Mouse (Mus musculus) forebrain, postnatal 0 days (tissue): ENCODE results near the gene Hyal2. TPM values are rescaled to one million over a fixed set of nuclear protein-coding genes. Genes with fewer than 3 reads are reported as not detected.

Source experiments
- ATAC-seq: fragments of 200-750 bp; cut with Nextera tagmentation; 2 replicates; pipeline ENCODE4 v1.8.0; 2017; ENCODE audit warnings: mild to moderate bottlenecking, moderate library complexity
- DNase-seq: peaks from one replicate; pipeline ENCODE4 v3.0.0-alpha.2; 2015
- H3K27ac ChIP-seq: fragments of 300-500 bp; sonication (generic); 2 replicates; pipeline ENCODE4 v1.5.1; 2014; ENCODE audit warnings: low read depth, mild to moderate bottlenecking, antibody characterized with exemption, low read length, moderate library complexity, mixed read lengths
- H3K27me3 ChIP-seq: fragments of 300-500 bp; sonication (generic); 2 replicates; pipeline ENCODE4 v1.6.1; 2014; ENCODE audit warnings: mild to moderate bottlenecking, low read length, mixed read lengths; ENCODE audit not compliant: insufficient read depth
- H3K36me3 ChIP-seq: fragments of 300-500 bp; sonication (generic); 2 replicates; pipeline ENCODE4 v1.6.1; 2014; ENCODE audit warnings: mild to moderate bottlenecking, moderate library complexity; ENCODE audit not compliant: insufficient read depth
- H3K4me1 ChIP-seq: fragments of 300-500 bp; sonication (generic); 2 replicates; pipeline ENCODE4 v1.6.1; 2014; ENCODE audit warnings: antibody characterized with exemption; ENCODE audit not compliant: insufficient read depth
- H3K4me2 ChIP-seq: fragments of 300-500 bp; sonication (generic); 2 replicates; pipeline ENCODE4 v1.6.1; 2014; ENCODE audit warnings: low read depth, mild to moderate bottlenecking, moderate library complexity
- H3K4me3 ChIP-seq: fragments of 300-500 bp; sonication (generic); 2 replicates; pipeline ENCODE4 v1.5.1; 2014; ENCODE audit warnings: low read depth, low read length, mixed read lengths
- H3K9ac ChIP-seq: fragments of 300-500 bp; sonication (generic); 2 replicates; pipeline ENCODE4 v1.6.1; 2014; ENCODE audit warnings: mild to moderate bottlenecking
- H3K9me3 ChIP-seq: fragments of 300-500 bp; sonication (generic); 2 replicates; pipeline ENCODE4 v1.6.1; 2016; ENCODE audit warnings: low read length
- CTCF ChIP-seq: sonication (generic); IDR thresholded peaks from 2 replicates; pipeline ENCODE4 v1.5.1; 2016; ENCODE audit warnings: antibody characterized with exemption, control low read depth, low read depth
- whole genome bisulfite sequencing: fragments of 180-500 bp; shearing (Covaris S2); extraction: QIAGEN DNeasy Blood & Tissue Kit; methylation state at CpG from one replicate; pipeline ENCODE4 v1.1.7; 2014; 5-methylcytosine and 5-hydroxymethylcytosine counted together
- polyA plus RNA-seq: library from polyadenylated mRNA; unstranded; fragments of >200 nt; fragmentation: Nextera tagmentation; extraction: Ambion mirVana; gene quantifications from 2 replicates; pipeline ENCODE4 v1.2.1, GENCODE M21; 2015
- total RNA-seq: library from RNA; depleted of rRNA; stranded (reverse); fragments of >200 nt; gene quantifications from 2 replicates; pipeline ENCODE4 v1.2.3, GENCODE M21; 2014

Gene Hyal2
- total and polyA plus RNA-seq, 2 experiments from 2014 or later, result 43.1 to 51.5 TPM

DNA sequence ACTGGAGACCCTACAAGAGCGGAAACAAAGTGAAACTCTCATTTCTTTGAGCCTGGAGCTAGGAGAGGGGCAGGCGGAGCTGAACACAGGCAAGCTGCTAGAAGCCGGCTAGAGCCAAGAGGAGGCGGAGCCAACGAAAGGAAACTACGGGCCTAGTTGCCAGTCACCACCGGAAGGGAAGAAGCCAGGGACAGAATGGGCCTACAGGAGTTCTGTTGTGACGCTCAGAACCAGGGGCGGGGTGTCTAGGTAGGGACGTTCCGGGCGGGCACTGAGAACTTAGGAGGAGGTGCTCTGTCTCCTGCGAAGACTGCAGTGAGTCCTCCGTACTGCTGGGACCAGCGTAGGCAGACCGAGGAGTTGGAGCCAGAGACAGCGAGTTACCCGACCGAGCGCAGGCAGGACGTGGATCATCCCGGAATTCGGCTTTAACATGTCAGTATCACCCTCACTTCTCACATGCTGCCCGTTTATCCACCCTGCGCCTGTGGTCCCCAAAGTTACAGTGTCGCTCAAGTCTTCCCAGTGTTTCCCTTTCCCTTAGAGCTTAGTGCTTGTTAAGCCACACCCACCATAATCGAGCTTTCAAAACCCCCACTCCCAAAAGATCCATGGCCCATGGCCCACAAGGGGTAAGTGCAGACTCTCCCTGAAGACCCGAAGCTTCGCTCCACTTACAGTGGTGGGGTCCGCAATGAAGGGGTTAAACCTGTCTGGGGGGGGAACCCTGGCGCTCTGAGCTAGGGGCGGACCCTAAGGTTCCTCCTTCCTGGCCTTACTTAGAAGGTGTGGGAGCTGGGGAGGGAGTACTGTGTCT is 13.0 kb downstream of the Hyal2 start, which contains the start of gene Hyal3:
Gene Hyal3, plus strand, starts transcription at position 318 of the 817 bp plus-strand sequence.
- ATAC-seq, result peak; percentile 91
- peak; percentile 92 for DNase-seq
- Histone ChIP-seq H3K27me3 (no peaks in the 10 kb centered on the region), H3K4me2 (peak within 1 kb of the TSS; percentile 83), H3K36me3 (peaks cover 5% of the 10 kb centered on the region; the same call in 1 of the 2 replicates), H3K9ac (peak within 1 kb of the TSS; percentile 68), H3K4me3 (peak within 1 kb of the TSS; percentile 57), H3K4me1 (peaks cover 6% of the 10 kb centered on the region; the same call in 1 of the 2 replicates), H3K9me3 (no peaks in the 10 kb centered on the region), H3K27ac (peak within 1 kb of the TSS; percentile 81)
- no peak for TF ChIP-seq CTCF
- under 1% methylated on average over 32 of the region's 32 CpGs for WGBS

DNA sequence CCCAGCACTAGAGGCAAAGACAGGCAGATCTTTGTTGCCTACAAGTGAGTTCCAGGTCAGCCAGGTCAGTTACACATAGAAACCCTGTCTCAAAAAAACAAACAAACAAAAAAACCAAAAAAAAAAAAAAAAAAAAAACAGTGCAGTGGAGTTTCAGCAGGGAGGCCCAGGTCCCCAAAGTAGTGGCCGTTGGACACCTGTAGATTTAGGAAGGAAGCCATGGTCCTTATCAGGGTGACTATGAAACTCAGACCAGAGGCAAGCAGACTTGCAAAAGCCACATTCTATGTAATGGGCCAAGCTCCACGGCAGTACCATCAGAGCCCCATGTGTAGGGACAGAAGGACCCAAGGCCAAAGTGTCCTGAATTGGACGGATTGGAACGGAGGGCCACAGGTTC is 13.8 kb downstream of the Hyal2 start:
- no peak for TF ChIP-seq CTCF
- WGBS, result 86% methylated on average over 4 of the region's 4 CpGs

DNA sequence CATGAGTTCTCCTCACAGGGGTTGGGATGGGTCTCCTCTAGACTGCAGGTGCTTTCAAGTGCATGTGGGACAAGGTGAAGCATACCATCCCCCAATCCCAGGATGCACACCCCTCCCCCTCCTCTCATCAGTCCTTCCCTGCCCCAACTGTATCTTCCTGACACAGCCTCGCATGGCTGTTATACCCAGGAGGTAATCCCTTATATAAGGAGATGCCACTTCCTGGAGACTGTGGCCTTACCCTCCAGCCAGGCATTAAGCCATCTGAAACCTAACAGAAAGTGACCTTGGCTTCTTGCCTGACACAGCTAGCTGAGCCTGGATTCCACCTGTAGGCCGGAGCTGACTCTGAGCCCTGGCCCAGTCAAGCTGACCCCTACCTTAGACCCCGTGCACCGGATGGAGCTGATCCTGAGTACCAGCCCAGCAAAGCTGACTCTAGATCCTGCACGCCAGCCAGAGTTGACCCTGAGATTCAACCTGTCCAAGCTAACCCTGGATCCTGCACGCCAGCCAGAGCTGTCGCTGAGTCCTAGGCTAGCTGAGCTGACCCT is 14.8 kb downstream of the Hyal2 start:
- TF ChIP-seq CTCF, result no peak
- no peak overlapping the region for H3K27ac ChIP-seq
- H3K9me3 ChIP-seq, result no peaks in the 10 kb centered on the region
- H3K9ac ChIP-seq, result no peak overlapping the region
- H3K36me3 ChIP-seq, result peaks cover 5% of the 10 kb centered on the region; the same call in 1 of the 2 replicates
- no peak for ATAC-seq
- H3K4me3 ChIP-seq, result no peak overlapping the region
- peaks cover 6% of the 10 kb centered on the region; the same call in 1 of the 2 replicates for H3K4me1 ChIP-seq
- no peaks in the 10 kb centered on the region for H3K27me3 ChIP-seq
- no peak overlapping the region for H3K4me2 ChIP-seq
- 89% methylated on average over 7 of the region's 7 CpGs for WGBS
- no peak for DNase-seq

More for the DNA sequence above, 13.8 kb downstream of the Hyal2 start:
- DNase-seq, result no peak
- Histone ChIP-seq H3K4me2 (peak overlapping the region; percentile 83), H3K9ac (peak overlapping the region; percentile 68; the same call in 1 of the 2 replicates), H3K4me1 (peaks cover 6% of the 10 kb centered on the region; the same call in 1 of the 2 replicates), H3K9me3 (no peaks in the 10 kb centered on the region), H3K4me3 (peak overlapping the region; percentile 57), H3K27ac (0 out of 2 replicates have a peak overlapping the region, but pooled peaks have one; percentile 81), H3K27me3 (no peaks in the 10 kb centered on the region), H3K36me3 (peaks cover 5% of the 10 kb centered on the region; the same call in 1 of the 2 replicates)
- ATAC-seq, result no peak

DNA sequence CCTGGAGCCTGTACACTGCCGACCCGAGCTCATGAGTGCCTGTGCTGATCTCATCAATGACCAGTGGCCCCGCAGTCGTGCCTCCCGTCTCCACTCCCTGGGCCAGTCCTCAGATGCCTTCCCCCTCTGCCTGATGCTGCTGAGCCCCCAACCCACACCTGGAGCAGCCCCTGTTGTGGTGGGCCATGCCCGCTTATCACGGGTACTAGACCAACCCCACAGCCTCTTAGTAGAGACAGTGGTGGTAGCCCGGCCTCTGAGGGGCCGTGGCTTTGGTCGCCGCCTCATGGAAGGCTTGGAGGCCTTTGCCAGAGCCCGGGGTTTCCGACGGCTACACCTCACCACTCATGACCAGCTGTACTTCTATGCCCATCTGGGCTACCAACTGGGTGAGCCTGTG is 15.4 kb downstream of the Hyal2 start:
- Histone ChIP-seq H3K27me3 (no peaks in the 10 kb centered on the region), H3K4me2 (no peak overlapping the region), H3K4me3 (no peak overlapping the region), H3K27ac (no peak overlapping the region), H3K36me3 (peaks cover 5% of the 10 kb centered on the region; the same call in 1 of the 2 replicates), H3K9me3 (no peaks in the 10 kb centered on the region), H3K9ac (no peak overlapping the region), H3K4me1 (peaks cover 8% of the 10 kb centered on the region)
- 91% methylated on average over 14 of the region's 14 CpGs for WGBS
- ATAC-seq, result no peak
- DNase-seq, result no peak
- TF ChIP-seq CTCF, result no peak

DNA sequence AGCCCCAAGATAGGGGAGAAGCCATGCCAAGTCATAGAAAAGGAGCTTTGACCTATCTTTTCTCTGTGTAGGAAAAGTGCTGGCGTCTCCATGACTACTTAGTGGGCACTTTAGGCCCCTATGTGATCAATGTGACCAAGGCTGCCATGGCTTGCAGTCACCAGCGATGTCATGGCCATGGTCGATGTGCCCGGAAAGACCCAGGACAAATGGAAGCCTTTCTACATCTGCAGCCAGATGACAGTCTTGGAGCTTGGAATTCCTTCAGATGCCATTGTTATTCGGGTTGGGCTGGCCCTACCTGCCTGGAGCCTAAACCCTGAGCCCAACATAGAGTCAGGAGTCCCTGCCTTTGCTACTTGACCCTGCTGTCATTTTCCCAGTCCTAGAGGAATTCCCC is 18.8 kb downstream of the Hyal2 start:
- no peak for TF ChIP-seq CTCF
- Histone ChIP-seq H3K27me3 (no peaks in the 10 kb centered on the region), H3K4me1 (peaks cover 6% of the 10 kb centered on the region; the same call in 1 of the 2 replicates), H3K4me2 (no peak overlapping the region), H3K4me3 (no peak overlapping the region), H3K36me3 (peaks cover 23% of the 10 kb centered on the region), H3K27ac (no peak overlapping the region), H3K9me3 (no peaks in the 10 kb centered on the region), H3K9ac (no peak overlapping the region)
- ATAC-seq (no peak), DNase-seq (no peak)
- 93% methylated on average over 5 of the region's 5 CpGs for WGBS

DNA sequence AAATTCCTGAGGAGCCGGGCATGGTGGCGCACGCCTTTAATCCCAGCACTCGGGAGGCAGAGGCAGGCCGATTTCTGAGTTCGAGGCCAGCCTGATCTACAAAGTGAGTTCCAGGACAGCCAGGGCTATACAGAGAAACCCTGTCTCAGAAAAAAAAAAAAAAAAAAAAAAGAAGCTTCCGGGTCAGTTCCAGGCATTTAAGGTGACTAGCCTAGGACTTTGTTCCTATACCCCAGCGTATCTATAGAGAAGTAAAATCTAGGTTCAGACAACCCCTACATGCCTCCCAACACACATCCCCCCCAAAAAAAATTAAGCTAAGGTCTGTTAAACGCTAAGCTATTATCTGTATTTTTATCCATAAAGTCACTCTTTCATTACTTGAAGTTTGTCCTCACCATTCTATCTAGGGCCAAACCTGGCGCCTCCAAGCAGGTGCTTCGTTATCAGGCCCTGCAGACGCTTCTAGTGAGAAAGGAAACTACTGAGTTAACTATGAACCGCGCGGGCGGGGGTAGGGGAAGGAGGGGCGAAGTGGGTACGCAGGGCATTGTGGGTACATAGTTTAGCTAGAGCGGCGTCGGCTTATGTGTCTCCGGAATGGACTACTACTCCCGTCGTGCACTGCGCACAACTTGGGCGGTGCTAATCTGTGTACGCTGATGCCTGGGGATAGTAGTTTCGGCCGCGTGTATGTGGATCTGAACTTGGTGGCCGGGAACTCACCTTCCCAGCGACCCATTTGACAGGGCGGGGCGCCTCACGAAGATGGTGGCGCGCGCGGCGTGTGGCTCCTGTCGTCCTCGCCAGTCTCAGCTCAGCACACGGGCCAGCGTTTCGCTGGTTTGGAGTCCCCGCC is 19.5 kb downstream of the Hyal2 start, which contains the start of gene Ifrd2:
Gene Ifrd2, plus strand, starts transcription at position 669 of the 859 bp plus-strand sequence.
- no peak within 1 kb of the TSS for H3K27ac ChIP-seq
- peak within 1 kb of the TSS; percentile 70 for H3K4me3 ChIP-seq
- H3K9ac ChIP-seq, result peak within 1 kb of the TSS; percentile 52
- H3K4me2 ChIP-seq, result peak within 1 kb of the TSS; percentile 74
- no peaks in the 10 kb centered on the region for H3K9me3 ChIP-seq
- no peak for TF ChIP-seq CTCF
- WGBS, result 14% methylated on average over 46 of the region's 46 CpGs
- ATAC-seq, result peak; percentile 99
- H3K36me3 ChIP-seq, result peaks cover 29% of the 10 kb centered on the region
- DNase-seq, result peak; percentile 98
- H3K27me3 ChIP-seq, result no peaks in the 10 kb centered on the region
- H3K4me1 ChIP-seq, result peaks cover 6% of the 10 kb centered on the region; the same call in 1 of the 2 replicates
